Mouse (Mus musculus): ENCODE measurements around the gene Gm6525.

DNA sequence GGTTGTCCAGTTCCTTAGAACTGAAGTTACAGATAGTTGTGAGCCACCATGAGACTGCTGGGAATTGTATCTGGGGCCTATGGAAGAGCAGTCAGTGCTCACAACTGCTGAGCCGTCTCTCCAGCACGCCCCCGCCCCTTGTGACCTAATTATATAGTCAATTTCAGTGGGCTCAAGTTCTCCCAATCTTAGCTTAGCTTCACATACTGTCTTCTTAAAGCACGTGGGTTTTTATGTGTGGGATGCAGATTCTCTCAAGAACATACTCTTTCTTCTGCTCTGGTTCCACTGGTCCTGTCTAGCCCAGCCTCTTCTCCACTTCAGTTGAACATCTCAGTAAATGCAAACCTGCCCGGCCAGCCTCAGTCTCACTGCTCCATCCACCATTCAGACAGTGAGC lies 30.7 kb downstream of the Gm6525 start:
- TF ChIP-seq CTCF (IDR thresholded peaks at IDR 0.05; ENCODE audit: extremely low read depth, insufficient read depth, low read length) (no peak), POLR2A (IDR thresholded peaks at IDR 0.05; ENCODE audit: extremely low read depth, insufficient read depth, low read length) (no peak)

Data from cortical plate, adult 2 months (tissue).